Mouse (Mus musculus): ENCODE results near the gene Nfkbil1.

Gene Nfkbil1

DNA sequence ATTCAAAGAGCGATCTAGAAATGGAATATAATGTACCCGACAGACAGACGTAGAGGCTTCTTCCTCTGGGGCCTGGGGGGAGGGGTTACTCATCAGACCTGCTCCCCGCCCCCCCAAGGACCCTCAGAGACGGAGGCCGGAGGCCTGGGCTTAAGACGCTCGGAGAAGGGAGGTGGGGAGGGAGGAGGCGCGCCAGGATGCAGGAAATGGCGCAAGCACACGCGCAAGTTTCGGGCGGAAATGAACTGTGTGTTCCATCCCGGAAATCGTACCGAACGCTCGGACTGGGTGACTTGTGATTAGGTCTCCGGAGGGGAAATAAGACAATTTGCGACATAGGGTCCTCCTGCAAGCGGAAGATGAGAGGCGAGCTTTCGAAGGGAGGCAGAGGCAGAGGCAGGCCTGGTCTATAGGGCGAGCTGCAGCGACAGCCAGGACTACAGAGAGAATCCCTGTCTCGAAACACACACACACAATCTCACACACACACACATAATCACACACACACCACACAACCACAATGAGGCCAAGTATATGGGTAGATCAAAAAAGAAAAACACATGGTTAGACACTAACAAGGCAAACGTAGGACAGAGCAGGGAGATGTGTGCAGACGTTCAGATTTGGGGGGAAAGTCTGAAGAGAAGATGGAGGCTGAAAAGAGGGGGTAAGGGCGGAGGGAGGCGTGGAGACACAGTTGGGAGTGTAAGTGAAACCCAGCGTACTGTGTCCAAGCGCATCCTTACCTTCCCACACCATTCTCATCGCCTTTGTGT lies at the start of gene Nfkbil1:
Gene Nfkbil1, minus strand, starts transcription at position 179 of the 776 bp plus-strand sequence.
- peak; percentile 93 for DNase-seq (ENCODE audit: low spot score)

DNA sequence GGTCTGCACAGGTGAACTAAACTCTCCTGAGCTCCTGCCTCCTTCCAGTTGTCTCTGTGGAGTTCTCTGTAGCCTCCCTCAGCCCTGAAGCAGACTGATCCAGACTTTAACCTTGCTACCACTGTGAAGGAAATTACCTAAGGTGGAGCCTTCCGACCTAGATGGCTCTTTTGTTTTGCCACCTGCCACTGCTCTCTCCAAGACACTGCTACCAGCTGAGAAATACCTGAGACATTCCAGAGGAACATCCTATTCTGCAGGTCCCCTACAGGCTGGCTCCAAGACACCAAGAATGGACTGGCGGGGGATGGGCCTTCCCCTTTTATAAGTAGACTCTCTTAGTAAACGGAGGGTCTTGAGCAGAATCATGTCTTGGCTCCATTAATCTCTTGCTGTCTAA lies 44.7 kb upstream of the Nfkbil1 start:
- no peak for DNase-seq (ENCODE audit: low spot score)

DNA sequence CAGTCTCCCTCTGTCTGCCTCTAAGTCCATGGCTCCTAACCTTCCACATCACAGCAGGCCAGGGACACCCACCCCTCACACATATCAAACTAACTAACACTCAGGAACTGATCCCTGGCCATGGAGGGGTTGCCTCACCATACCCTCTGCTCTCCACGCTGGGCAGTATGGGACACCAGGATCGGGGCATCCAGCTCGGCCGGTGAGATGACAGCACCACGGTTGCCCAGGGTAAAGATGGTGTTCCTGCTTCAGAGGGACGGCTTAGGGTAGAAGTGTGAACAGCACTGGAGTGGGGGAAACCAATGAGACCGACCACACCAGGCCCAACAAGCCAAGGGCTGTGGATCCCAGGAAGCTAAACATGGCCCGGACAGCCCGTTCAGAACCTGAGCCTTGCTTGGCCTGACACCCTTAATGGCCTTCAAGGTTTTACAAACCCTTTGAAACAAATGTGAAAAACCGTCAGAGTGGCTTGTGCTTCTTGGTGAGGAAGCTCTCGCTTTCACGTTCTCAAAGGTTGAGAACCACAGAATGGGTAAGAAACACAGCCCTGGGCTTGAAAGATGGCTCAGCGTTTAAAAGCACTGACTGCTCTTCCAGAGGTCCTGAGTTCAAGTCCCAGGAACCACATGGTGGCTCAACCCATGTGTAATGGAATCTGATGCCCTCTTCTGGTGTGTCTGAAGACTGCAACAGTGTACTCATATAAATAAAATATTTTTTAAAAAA lies 43.5 kb upstream of the Nfkbil1 start:
- no peak for DNase-seq (ENCODE audit: low spot score)

DNA sequence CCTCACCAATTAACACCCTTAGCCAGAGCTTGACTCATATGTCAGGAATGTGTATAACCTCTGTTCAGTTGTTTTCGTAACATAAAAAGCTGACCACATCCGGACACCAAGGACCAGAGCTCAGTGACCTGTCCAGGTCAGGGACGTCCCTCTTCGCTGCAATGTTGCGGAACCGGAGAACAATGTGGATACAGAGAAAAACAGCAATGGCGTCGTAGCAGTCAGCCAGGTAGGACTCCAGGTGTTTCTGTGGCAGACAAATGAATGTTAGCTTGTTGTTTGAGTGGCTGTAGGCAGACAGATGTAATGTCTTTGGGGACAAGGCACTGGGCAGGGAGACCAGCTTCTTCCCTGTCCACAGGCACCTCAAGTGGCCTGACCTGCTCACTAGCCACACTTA lies 42.5 kb upstream of the Nfkbil1 start:
- DNase-seq (ENCODE audit: low spot score), result no peak

DNA sequence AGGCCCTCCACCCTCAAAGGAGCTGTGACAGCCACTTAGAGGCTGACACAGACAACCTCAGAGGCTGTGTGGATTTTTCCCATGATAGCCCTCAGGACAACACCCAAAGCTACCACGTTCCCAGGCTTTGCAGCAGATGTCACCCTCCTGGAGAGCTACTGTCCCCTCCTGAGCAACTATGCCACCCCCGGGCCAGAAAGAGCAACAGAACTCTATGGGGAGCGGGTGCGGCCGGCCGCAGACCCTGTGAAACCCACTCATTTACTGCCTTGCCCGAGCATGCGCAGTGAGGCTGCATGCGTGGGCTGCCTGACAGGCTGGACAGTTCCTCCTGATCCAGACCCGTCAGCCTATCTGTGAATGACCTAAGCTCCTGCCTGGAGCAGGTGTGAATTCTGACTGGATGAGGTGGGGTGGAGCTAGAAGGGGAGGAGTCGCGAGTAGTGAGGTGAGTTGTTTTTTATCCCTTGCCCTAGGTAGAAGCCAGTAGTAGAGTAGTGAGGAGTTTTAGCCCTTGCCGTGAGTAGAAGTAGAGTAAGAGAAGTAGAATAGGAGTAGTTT lies 40.8 kb upstream of the Nfkbil1 start:
- no peak for DNase-seq (ENCODE audit: low spot score)

DNA sequence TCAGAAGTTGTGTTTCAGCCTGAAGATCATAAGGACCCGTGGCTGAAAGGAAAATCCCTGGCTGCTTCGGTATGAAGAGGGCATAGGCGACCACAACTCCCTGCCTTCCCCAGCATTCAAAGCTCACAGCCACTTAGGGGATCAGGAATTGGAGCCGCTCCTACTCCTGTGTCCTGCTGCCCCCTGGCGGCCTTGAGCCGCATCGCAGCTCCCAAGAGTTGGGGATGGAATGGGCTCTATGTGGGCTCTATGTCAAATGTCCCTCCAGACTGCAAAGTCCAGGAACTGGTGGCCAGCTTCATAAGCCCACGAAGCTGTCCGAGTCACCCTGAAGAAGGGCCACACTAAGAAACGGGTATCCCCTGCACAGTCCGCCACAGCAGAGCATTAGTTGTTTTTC lies 39.2 kb upstream of the Nfkbil1 start:
- peak; percentile 48 for DNase-seq (ENCODE audit: low spot score)

DNA sequence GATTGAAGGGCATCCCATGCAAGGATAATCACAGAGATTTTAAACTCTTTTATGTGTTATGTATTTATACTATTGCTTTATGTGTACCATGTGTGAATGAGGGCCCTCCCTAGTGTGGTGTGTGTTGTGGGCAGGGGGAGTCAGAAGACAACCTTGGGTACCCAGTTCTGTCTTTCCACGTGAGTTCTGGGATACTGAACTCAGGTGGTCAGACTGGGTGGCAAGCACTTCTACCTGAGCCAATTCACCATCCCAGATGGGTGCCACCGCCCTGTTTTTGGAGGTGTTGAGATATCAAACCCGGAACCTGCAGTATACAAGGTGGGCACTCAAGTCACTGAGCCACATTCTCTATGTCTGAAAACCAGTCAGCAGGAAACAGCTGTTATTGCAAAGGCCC lies 36.7 kb upstream of the Nfkbil1 start:
- DNase-seq (ENCODE audit: low spot score), result no peak

DNA sequence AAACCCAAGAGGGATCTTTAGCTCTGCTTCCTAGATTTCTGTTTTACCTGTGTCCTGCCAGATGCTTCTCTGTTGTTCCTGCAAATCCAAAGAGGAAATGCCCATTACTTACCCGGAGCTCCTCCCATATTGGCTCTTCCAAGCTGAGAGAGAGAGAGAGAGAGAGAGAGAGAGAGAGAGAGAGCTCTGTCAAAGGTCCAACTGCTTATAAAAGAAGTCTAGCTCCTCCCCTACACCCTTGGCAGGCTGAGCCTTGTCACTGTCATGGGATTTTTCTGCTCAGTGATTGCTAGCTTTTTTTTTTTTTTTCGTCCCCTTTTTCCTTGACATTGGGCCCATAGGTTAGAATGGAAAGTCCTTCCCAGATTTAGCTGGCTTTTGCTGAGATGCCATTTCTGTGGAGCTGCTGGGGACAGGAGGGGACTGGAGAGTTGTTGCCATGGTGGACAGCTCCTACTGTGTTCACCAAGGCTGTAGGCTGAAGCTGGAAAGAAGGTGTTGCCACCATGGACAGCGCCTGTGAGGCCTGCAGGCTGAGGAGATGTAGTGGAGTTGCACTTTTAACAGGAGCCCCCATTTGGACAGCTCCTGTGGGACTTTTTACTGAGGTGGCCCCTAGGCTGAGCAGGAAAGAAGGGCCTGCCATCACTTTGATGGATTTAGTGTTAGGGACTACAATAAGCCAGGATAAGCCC lies 34.2 kb upstream of the Nfkbil1 start:
- peak; percentile 76 for DNase-seq (ENCODE audit: low spot score)

DNA sequence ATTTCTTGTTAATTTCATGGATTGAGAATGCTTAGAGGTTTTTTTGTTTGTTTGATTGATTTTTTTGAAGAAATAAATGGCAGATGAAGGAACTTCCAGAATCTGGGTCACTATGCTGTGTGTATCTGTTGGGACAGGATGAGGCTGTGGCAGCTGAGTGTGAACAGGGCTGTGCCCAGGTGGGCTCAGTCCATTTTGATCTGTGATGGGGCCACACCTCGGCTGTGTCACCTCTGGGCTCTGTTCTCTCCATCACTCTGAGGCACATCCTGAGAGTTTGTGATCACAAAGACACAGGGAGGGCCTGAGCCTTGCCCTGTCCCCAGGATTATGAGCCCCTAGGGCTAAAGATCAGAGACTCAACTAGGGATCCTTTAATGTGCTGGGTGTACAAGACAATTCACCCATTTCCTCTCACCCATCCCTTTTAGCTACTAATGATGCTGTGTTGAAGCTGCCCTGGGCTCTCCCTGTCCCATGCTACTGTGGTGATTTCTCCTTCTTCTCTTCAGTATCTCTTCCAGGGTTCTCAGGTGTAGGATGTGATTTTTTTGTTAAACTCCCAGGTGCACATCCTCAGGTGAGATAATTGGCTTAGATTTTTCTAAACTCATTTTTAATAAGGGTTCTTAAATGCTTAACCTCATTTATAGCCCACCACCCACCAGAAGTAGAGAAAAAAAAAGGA lies 32.0 kb upstream of the Nfkbil1 start:
- DNase-seq (ENCODE audit: low spot score), result no peak

DNA sequence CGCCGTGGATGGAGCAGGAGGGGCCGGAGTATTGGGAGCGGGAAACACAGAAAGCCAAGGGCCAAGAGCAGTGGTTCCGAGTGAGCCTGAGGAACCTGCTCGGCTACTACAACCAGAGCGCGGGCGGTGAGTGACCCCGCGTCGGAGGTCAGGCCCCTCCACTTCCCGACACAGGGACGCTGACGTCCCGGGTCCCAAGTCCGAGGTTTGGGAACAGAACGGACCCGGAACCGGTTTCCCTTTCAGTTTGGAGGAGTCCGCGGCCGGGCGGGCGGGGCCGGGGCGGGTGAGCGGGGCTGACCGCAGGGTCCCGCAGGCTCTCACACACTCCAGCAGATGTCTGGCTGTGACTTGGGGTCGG lies 27.9 kb upstream of the Nfkbil1 start:
- no peak for DNase-seq (ENCODE audit: low spot score)

DNA sequence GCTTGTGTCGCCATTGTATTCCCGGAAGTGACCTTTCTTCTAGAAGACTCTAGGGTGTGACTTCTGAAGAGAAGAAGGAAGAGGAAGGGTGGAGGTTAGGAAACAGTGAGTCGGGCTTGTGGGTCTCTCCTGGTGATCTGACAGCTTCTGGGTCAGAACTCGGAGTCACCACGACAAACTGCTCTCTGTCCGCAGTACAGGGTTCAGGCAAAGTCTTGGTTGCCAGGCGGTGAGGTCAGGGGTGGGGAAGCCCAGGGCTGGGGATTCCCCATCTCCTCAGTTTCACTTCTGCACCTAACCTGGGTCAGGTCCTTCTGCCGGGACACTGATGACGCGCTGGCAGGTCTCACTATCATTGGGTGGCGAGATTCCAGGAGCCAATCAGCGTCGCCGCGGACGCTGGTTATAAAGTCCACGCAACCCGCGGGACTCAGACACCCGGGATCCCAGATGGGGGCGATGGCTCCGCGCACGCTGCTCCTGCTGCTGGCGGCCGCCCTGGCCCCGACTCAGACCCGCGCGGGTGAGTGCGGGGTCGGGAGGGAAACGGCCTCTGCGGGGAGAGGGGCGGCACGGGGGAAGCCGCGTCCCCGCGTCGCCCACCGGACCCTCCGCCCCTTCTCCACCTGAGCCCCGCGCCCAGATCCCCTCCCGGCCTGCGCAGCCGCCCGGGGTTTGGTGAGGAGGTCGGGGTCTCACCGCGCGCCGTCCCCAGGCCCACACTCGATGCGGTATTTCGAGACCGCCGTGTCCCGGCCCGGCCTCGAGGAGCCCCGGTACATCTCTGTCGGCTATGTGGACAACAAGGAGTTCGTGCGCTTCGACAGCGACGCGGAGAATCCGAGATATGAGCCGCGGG lies 27.3 kb upstream of the Nfkbil1 start, which contains the start of gene H2-D1:
Gene H2-D1, plus strand, starts transcription at position 67 of the 859 bp plus-strand sequence.
- DNase-seq (ENCODE audit: low spot score), result peak; percentile 82

DNA sequence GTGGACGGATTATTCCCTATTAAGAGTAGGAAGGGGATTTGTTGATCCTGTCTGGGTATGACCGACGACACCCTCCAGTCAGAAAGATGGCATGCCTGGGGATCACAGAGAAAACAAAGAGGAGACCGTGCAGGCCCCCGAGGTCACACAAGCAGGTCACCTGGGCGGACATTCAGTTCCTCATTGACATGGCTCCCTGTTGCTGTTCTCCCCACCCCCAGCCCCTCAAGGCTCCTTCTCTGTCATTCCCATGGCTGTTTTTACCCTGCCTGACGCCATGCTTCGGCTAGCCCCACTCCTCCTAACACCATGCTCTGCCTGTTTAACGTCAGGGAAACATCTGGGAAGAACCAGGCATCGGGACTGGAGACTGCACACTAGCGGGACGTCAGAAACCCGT lies 26.1 kb upstream of the Nfkbil1 start:
- DNase-seq (ENCODE audit: low spot score), result no peak

DNA sequence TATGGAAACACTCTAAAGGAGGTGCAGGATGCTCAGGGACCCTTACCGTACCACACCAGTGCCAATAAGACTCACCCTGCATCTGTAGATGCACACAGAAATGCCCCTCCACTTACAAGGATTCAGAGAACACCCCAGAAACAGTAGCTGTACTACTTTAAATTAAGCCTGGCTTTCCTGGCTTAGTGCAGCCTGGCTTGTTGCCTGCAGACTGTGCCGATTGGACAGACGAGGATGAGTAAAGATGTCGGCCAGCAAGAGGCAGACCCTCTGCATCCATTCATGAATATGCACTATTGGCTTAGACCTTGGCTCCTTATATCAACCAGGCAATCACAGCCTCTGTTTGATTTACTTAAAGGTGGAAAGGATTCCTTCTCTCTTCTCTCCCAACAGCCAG lies 24.0 kb upstream of the Nfkbil1 start:
- DNase-seq (ENCODE audit: low spot score), result no peak

DNA sequence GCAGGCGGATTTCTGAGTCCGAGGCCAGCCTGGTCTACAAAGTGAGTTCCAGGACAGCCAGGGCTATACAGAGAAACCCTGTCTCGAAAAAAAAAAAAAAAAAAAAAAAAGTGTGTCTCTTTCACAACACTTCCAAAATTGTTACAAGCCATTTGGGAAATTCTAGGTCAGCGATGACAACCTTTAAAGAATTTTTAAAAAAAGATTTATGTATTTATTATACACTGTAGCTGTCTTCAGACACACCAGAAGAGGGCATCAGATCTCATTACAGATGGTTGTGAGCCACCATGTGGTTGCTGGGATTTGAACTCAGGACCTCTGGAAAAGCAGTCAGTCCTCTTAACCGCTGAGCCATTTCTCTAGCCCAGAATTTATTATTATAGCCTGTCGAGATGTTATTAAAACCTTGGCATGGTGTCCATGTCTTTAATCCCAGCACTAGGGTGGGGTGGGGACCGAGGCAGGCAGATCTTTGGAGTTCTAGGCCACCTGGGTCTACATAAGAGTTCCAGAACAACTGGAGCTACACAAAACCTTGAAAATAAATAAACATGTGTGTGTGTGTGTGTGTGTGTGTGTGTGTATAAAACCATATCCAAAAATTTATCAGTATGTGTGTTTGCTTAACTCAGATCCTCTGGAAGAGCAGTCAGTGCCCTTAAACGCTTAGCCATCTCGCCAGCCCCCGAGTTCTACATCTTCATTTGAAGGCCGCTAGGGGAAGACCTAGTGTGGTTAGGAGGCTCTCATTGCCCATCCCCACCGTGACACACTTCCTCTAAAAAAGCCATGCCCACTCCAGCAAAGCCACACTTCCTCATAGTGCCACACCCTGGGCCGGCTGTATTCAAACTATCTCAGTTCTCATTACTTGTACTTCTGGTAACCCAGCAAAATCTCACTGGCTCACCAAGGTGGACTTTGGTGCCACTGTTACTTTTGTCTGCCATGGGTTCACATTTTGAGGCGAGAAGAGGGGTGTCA lies 23.2 kb upstream of the Nfkbil1 start:
- DNase-seq (ENCODE audit: low spot score), result no peak

DNA sequence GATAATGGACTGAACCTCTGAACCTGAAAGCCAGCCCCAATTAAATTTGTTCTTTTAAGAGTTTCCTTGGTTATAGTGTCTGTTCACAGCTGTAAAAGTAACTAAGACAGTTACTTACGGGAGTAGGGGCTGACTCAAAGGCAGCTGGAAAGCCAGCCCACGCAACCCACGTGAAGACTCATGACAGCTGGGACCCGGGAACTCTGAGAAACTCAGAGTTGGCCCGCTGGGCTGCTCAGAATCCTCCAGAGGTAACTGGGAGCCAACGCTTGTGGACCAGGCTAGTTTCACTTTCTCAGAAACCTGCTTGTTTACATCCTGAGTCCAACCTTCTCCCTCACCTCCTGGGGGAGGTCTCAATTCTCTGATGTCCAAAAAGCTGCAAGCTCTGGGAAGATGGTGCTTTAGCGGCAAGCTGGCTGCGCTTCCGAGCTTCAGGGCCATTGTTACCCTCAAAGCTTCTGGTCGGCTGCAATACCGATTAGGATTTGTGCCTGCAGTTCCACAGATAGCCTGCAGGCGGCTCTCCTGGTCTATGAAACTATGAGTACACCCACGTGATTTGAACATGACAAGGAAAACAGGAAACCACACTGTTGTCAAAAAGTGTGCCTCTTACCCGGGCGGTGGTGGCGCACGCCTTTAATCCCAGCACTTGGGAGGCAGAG lies 22.4 kb upstream of the Nfkbil1 start:
- peak; percentile 82 for DNase-seq (ENCODE audit: low spot score)

DNA sequence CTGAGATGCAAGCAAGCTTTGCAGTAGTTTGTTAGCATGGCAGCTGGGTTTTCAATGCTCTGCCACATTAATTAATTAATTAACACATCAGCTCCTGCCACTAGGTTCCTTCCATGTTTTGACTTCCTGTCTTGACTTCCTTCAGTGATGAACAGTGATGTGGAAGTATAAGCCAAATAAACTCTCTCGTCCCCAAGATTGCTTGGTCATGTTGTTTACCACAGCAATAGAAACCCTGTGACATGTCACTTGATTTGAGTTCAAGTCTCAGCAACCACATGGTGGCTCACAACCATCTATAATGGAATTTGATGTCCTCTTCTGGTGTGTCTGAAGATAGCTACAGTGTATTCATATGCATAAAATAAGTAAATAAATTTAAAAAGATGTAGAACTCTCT lies 21.8 kb upstream of the Nfkbil1 start:
- no peak for DNase-seq (ENCODE audit: low spot score)

DNA sequence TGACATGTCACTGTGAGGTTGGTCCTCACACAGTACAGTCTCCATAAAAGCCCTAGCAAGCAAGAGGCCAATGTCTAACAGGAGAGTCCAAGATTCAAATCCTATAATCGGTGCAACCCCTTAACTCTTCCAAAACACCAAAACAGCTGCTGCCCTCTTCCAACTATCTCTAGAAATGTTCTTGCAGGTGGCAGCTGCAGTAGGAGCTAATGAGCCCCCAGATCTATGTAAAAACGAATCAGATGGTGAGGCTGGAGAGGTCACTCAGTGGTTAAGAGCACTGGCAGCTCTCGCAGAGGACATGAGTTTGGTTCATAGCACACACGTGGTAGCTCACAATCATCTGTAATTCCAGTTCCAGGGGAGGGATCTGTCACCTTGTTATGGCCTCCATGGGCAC lies 20.1 kb upstream of the Nfkbil1 start:
- DNase-seq (ENCODE audit: low spot score), result no peak

DNA sequence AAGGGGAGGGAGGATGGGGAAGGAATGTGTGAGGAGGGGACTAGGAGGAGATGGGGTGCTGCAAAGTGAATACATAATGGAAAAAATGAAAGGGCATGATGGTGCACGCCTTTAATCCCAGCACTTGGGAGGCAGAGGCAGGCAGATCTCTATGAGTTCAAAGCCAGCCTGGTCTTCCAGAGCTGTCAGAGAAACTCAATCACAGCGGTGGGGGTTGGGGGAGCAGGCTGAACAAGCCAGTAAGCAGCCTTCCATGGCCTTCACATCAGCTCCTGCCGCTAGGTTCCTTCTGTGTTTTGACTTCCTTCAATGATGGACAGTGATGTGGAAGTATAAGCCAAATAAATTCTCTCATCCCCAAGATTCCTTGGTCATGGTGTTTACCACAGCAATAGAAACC lies 19.7 kb upstream of the Nfkbil1 start:
- no peak for DNase-seq (ENCODE audit: low spot score)
